Mouse (Mus musculus): Measurements from ENCODE around the gene Olfr453. TPM values are rescaled to one million over a fixed set of nuclear protein-coding genes. Genes with fewer than 3 reads are reported as not detected.

Gene Olfr453
- polyA plus RNA-seq (2015; fragmentation: Nextera tagmentation; extraction: Ambion mirVana) = not detected in 2 replicates

GRCm38 (mm10) chr6:42739071-42739470, at the start of gene Olfr453:
Olfr453 (plus strand) TSS chr6:42739371.
- no peaks in the 10 kb centered on the region for H3K4me1 ChIP-seq (ENCODE audit: control insufficient read depth, insufficient read depth, low read depth, low read length)
- H3K27me3 ChIP-seq (replicated peaks; ENCODE audit: control insufficient read depth, insufficient read depth, low read length) = no peaks in the 10 kb centered on the region
- no peak within 1 kb of the TSS for H3K9ac ChIP-seq (ENCODE audit: low read depth, low read length)
- WGBS = 96% methylated on average over 1 of the region's 1 CpGs
- no peaks in the 10 kb centered on the region for H3K9me3 ChIP-seq (ENCODE audit: control insufficient read depth, low read length)
- no peak for ATAC-seq
- no peak within 1 kb of the TSS for H3K27ac ChIP-seq (ENCODE audit: low read depth, low read length)
- no peak within 1 kb of the TSS for H3K4me2 ChIP-seq (ENCODE audit: low read length)
- no peaks in the 10 kb centered on the region for H3K36me3 ChIP-seq (ENCODE audit: control insufficient read depth, insufficient read depth, low read length)
- no peak within 1 kb of the TSS for H3K4me3 ChIP-seq (ENCODE audit: low read length)

- ATAC-seq = no peak
These were observed 49.4 kb upstream of the Olfr453 start for GRCm38 (mm10) chr6:42689761-42690160.

GRCm38 (mm10) chr6:42692154-42692516, 47.0 kb upstream of the Olfr453 start:
- Histone ChIP-seq H3K9me3 (ENCODE audit: control insufficient read depth, low read length) (no peaks in the 10 kb centered on the region), H3K4me2 (ENCODE audit: low read length) (peak overlapping the region; percentile 88), H3K36me3 (ENCODE audit: control insufficient read depth, insufficient read depth, low read length) (peaks cover 4% of the 10 kb centered on the region), H3K27me3 (replicated peaks; ENCODE audit: control insufficient read depth, insufficient read depth, low read length) (no peaks in the 10 kb centered on the region), H3K4me3 (ENCODE audit: low read length) (peak overlapping the region; percentile 55), H3K4me1 (ENCODE audit: control insufficient read depth, insufficient read depth, low read depth, low read length) (peaks cover 22% of the 10 kb centered on the region), H3K9ac (ENCODE audit: low read depth, low read length) (peak overlapping the region; percentile 82), H3K27ac (ENCODE audit: low read depth, low read length) (peak overlapping the region; percentile 91)
- ATAC-seq = peak; percentile 88
- WGBS = 0% methylated on average over 8 of the region's 10 CpGs

More at GRCm38 (mm10) chr6:42689761-42690160, 49.4 kb upstream of the Olfr453 start:
- peaks cover 18% of the 10 kb centered on the region for H3K36me3 ChIP-seq (ENCODE audit: control insufficient read depth, insufficient read depth, low read length)
- no peak overlapping the region for H3K4me2 ChIP-seq (ENCODE audit: low read length)
- peaks cover 22% of the 10 kb centered on the region for H3K4me1 ChIP-seq (ENCODE audit: control insufficient read depth, insufficient read depth, low read depth, low read length)
- H3K9ac ChIP-seq (ENCODE audit: low read depth, low read length) = no peak overlapping the region
- no peak overlapping the region for H3K4me3 ChIP-seq (ENCODE audit: low read length)
- no peaks in the 10 kb centered on the region for H3K9me3 ChIP-seq (ENCODE audit: control insufficient read depth, low read length)
- no peak overlapping the region for H3K27ac ChIP-seq (ENCODE audit: low read depth, low read length)
- no peaks in the 10 kb centered on the region for H3K27me3 ChIP-seq (replicated peaks; ENCODE audit: control insufficient read depth, insufficient read depth, low read length)

GRCm38 (mm10) chr6:42692517-42693190, 46.5 kb upstream of the Olfr453 start:
- Histone ChIP-seq H3K4me2 (ENCODE audit: low read length) (peak overlapping the region; percentile 88), H3K4me3 (ENCODE audit: low read length) (peak overlapping the region; percentile 55), H3K36me3 (ENCODE audit: control insufficient read depth, insufficient read depth, low read length) (peaks cover 4% of the 10 kb centered on the region), H3K27ac (ENCODE audit: low read depth, low read length) (peak overlapping the region; percentile 91), H3K4me1 (ENCODE audit: control insufficient read depth, insufficient read depth, low read depth, low read length) (peaks cover 22% of the 10 kb centered on the region), H3K27me3 (replicated peaks; ENCODE audit: control insufficient read depth, insufficient read depth, low read length) (no peaks in the 10 kb centered on the region), H3K9ac (ENCODE audit: low read depth, low read length) (peak overlapping the region; percentile 82), H3K9me3 (ENCODE audit: control insufficient read depth, low read length) (no peaks in the 10 kb centered on the region)
- peak; percentile 92 for ATAC-seq
- WGBS = under 1% methylated on average over 31 of the region's 32 CpGs

GRCm38 (mm10) chr6:42709291-42710211, 29.6 kb upstream of the Olfr453 start, which contains the start of gene Tcaf1:
Tcaf1 (minus strand) TSS chr6:42710088.
- WGBS = under 1% methylated on average over 28 of the region's 28 CpGs
- H3K9me3 ChIP-seq (ENCODE audit: control insufficient read depth, low read length) = no peaks in the 10 kb centered on the region
- peak within 1 kb of the TSS; percentile 98 for H3K9ac ChIP-seq (ENCODE audit: low read depth, low read length)
- ATAC-seq = peak; percentile 100
- H3K4me1 ChIP-seq (ENCODE audit: control insufficient read depth, insufficient read depth, low read depth, low read length) = peaks cover 19% of the 10 kb centered on the region
- no peaks in the 10 kb centered on the region for H3K27me3 ChIP-seq (replicated peaks; ENCODE audit: control insufficient read depth, insufficient read depth, low read length)
- H3K4me3 ChIP-seq (ENCODE audit: low read length) = peak within 1 kb of the TSS; percentile 78
- H3K36me3 ChIP-seq (ENCODE audit: control insufficient read depth, insufficient read depth, low read length) = no peaks in the 10 kb centered on the region
- peak within 1 kb of the TSS; percentile 57 for H3K4me2 ChIP-seq (ENCODE audit: low read length)
- H3K27ac ChIP-seq (ENCODE audit: low read depth, low read length) = peak within 1 kb of the TSS; percentile 96

GRCm38 (mm10) chr6:42714668-42715067, 24.5 kb upstream of the Olfr453 start:
- ATAC-seq = no peak
- WGBS = 75% methylated on average over 8 of the region's 8 CpGs

GRCm38 (mm10) chr6:42717973-42718372, 21.2 kb upstream of the Olfr453 start:
- Histone ChIP-seq H3K27ac (ENCODE audit: low read depth, low read length) (no peak overlapping the region), H3K36me3 (ENCODE audit: control insufficient read depth, insufficient read depth, low read length) (no peaks in the 10 kb centered on the region), H3K9me3 (ENCODE audit: control insufficient read depth, low read length) (no peaks in the 10 kb centered on the region), H3K4me3 (ENCODE audit: low read length) (no peak overlapping the region), H3K9ac (ENCODE audit: low read depth, low read length) (no peak overlapping the region), H3K4me1 (ENCODE audit: control insufficient read depth, insufficient read depth, low read depth, low read length) (no peaks in the 10 kb centered on the region), H3K27me3 (replicated peaks; ENCODE audit: control insufficient read depth, insufficient read depth, low read length) (no peaks in the 10 kb centered on the region), H3K4me2 (ENCODE audit: low read length) (no peak overlapping the region)
- ATAC-seq = no peak

More at GRCm38 (mm10) chr6:42714668-42715067, 24.5 kb upstream of the Olfr453 start:
- H3K4me2 ChIP-seq (ENCODE audit: low read length) = no peak overlapping the region
- no peaks in the 10 kb centered on the region for H3K27me3 ChIP-seq (replicated peaks; ENCODE audit: control insufficient read depth, insufficient read depth, low read length)
- no peaks in the 10 kb centered on the region for H3K36me3 ChIP-seq (ENCODE audit: control insufficient read depth, insufficient read depth, low read length)
- H3K27ac ChIP-seq (ENCODE audit: low read depth, low read length) = no peak overlapping the region
- H3K4me3 ChIP-seq (ENCODE audit: low read length) = no peak overlapping the region
- H3K4me1 ChIP-seq (ENCODE audit: control insufficient read depth, insufficient read depth, low read depth, low read length) = no peaks in the 10 kb centered on the region
- no peak overlapping the region for H3K9ac ChIP-seq (ENCODE audit: low read depth, low read length)
- H3K9me3 ChIP-seq (ENCODE audit: control insufficient read depth, low read length) = no peaks in the 10 kb centered on the region

- Histone ChIP-seq H3K27me3 (replicated peaks; ENCODE audit: control insufficient read depth, insufficient read depth, low read length) (no peaks in the 10 kb centered on the region), H3K9me3 (ENCODE audit: control insufficient read depth, low read length) (no peaks in the 10 kb centered on the region), H3K36me3 (ENCODE audit: control insufficient read depth, insufficient read depth, low read length) (no peaks in the 10 kb centered on the region), H3K27ac (ENCODE audit: low read depth, low read length) (no peak overlapping the region), H3K4me3 (ENCODE audit: low read length) (no peak overlapping the region), H3K9ac (ENCODE audit: low read depth, low read length) (no peak overlapping the region), H3K4me1 (ENCODE audit: control insufficient read depth, insufficient read depth, low read depth, low read length) (no peaks in the 10 kb centered on the region), H3K4me2 (ENCODE audit: low read length) (no peak overlapping the region)
- 78% methylated on average over 5 of the region's 5 CpGs for WGBS
- no peak for ATAC-seq
These were observed 3.1 kb downstream of the Olfr453 start for GRCm38 (mm10) chr6:42742303-42742702.

GRCm38 (mm10) chr6:42747846-42748245, 8.7 kb downstream of the Olfr453 start:
- ATAC-seq = no peak
- no peaks in the 10 kb centered on the region for H3K36me3 ChIP-seq (ENCODE audit: control insufficient read depth, insufficient read depth, low read length)
- no peak overlapping the region for H3K27ac ChIP-seq (ENCODE audit: low read depth, low read length)
- no peaks in the 10 kb centered on the region for H3K4me1 ChIP-seq (ENCODE audit: control insufficient read depth, insufficient read depth, low read depth, low read length)
- no peak overlapping the region for H3K9ac ChIP-seq (ENCODE audit: low read depth, low read length)
- no peak overlapping the region for H3K4me3 ChIP-seq (ENCODE audit: low read length)
- no peaks in the 10 kb centered on the region for H3K27me3 ChIP-seq (replicated peaks; ENCODE audit: control insufficient read depth, insufficient read depth, low read length)
- no peak overlapping the region for H3K4me2 ChIP-seq (ENCODE audit: low read length)
- H3K9me3 ChIP-seq (ENCODE audit: control insufficient read depth, low read length) = no peaks in the 10 kb centered on the region

All from hindbrain, embryonic 16.5 days (tissue).